Mouse (Mus musculus) left cerebral cortex, adult 9 months (tissue): ENCODE data around the gene Irgc1.

Experiments used
- DNase-seq, 2 experiments: peaks; one replicate each; pipeline ENCODE4 v3.0.0; 2022; ENCODE audit warnings: low spot score in 2 of 2

Irgc1 gene

GRCm38 (mm10) chr7:24472442-24472841 is 20.3 kb upstream of the Irgc1 start:
- DNase-seq, result peak in 1 of 2 experiments; percentile 13

- no peak for DNase-seq
Observed at GRCm38 (mm10) chr7:24470356-24470755, 18.3 kb upstream of the Irgc1 start.

GRCm38 (mm10) chr7:24469126-24469525 is 17.0 kb upstream of the Irgc1 start:
- no peak for DNase-seq

GRCm38 (mm10) chr7:24467886-24468285 is 15.8 kb upstream of the Irgc1 start:
- DNase-seq, result no peak

- no peak for DNase-seq
Observed at GRCm38 (mm10) chr7:24466835-24467234, 14.7 kb upstream of the Irgc1 start.

GRCm38 (mm10) chr7:24462388-24463319 is 10.6 kb upstream of the Irgc1 start, which contains the start of gene Plaur:
TSS of gene Plaur (plus strand) at chr7:24462484.
- no peak for DNase-seq

GRCm38 (mm10) chr7:24461376-24462051 is 9.4 kb upstream of the Irgc1 start:
- DNase-seq, result no peak

- no peak for DNase-seq
Observed at GRCm38 (mm10) chr7:24459843-24460242, 7.7 kb upstream of the Irgc1 start.

GRCm38 (mm10) chr7:24459440-24459839 is 7.3 kb upstream of the Irgc1 start:
- no peak for DNase-seq

- DNase-seq, result no peak
Observed at GRCm38 (mm10) chr7:24457726-24458370, 5.8 kb upstream of the Irgc1 start.

GRCm38 (mm10) chr7:24455726-24456125 is 3.6 kb upstream of the Irgc1 start:
- DNase-seq, result no peak

GRCm38 (mm10) chr7:24454199-24454598 is 2.1 kb upstream of the Irgc1 start:
- no peak for DNase-seq

GRCm38 (mm10) chr7:24450585-24451017 is 1.5 kb downstream of the Irgc1 start:
- DNase-seq, result no peak

GRCm38 (mm10) chr7:24448782-24449517 is 3.1 kb downstream of the Irgc1 start:
- DNase-seq, result no peak

- peak; percentile 74 to 76 for DNase-seq
Observed at GRCm38 (mm10) chr7:24446697-24447340, 5.3 kb downstream of the Irgc1 start.

GRCm38 (mm10) chr7:24445266-24445926 is 6.7 kb downstream of the Irgc1 start:
- DNase-seq, result no peak

GRCm38 (mm10) chr7:24442313-24442712 is 9.8 kb downstream of the Irgc1 start:
- DNase-seq, result no peak

- peak in 1 of 2 experiments; percentile 69 for DNase-seq
Observed at GRCm38 (mm10) chr7:24441785-24442184, 10.3 kb downstream of the Irgc1 start.

- no peak for DNase-seq
Observed at GRCm38 (mm10) chr7:24439891-24440290, 12.2 kb downstream of the Irgc1 start.

- no peak for DNase-seq
Observed at GRCm38 (mm10) chr7:24439191-24439590, 12.9 kb downstream of the Irgc1 start.
